Mouse (Mus musculus) bone marrow, adult 2 months (tissue): Measurements from ENCODE around the gene Cers3. TPM values are rescaled to one million over a fixed set of nuclear protein-coding genes. Genes with fewer than 3 reads are reported as not detected.

Experiments used
- H3K27ac ChIP-seq: fragments of 200-500 bp; 2 replicates; pipeline ENCODE4 v1.5.1; 2012; ENCODE audit warnings: low read depth, mild to moderate bottlenecking, control low read depth, inconsistent platforms, low read length; ENCODE audit not compliant: control insufficient read depth, poor library complexity, insufficient read depth
- H3K4me1 ChIP-seq: fragments of 200-500 bp; 2 replicates; pipeline ENCODE4 v1.6.1; 2011; ENCODE audit warnings: low read length; ENCODE audit not compliant: control insufficient read depth, insufficient read depth
- H3K4me3 ChIP-seq: fragments of 200-500 bp; replicated peaks from 2 replicates; pipeline ENCODE3; 2011; ENCODE audit warnings: mild to moderate bottlenecking, low read depth, low read length, control low read depth; ENCODE audit not compliant: control insufficient read depth
- CTCF ChIP-seq: fragments of 200-500 bp; IDR thresholded peaks from 2 replicates; pipeline ENCODE4 v1.5.1; 2011; ENCODE audit warnings: low read length, control low read depth; ENCODE audit not compliant: control insufficient read depth, insufficient read depth
- POLR2A ChIP-seq: fragments of 200-500 bp; IDR thresholded peaks from 2 replicates; pipeline ENCODE4 v1.6.1; 2011; ENCODE audit warnings: low read depth, mild to moderate bottlenecking, control low read depth, low read length, borderline replicate concordance; ENCODE audit not compliant: control insufficient read depth
- WGBS: fragments of 180-500 bp; shearing (Covaris S2); methylation state at CpG from one replicate; pipeline ENCODE4 v1.1.7; 2018; 5-methylcytosine and 5-hydroxymethylcytosine counted together
- polyA plus RNA-seq: library from polyadenylated mRNA; stranded (reverse); fragments of >200 nt; gene quantifications from 2 replicates; pipeline ENCODE4 v1.2.4, GENCODE M21; 2011; ENCODE audit warnings: low replicate concordance; ENCODE audit not compliant: missing spikeins, insufficient read depth, insufficient read length

The Cers3 gene
- polyA plus RNA-seq, 1 experiment = 0.97 TPM

GRCm38 (mm10) chr7:66831295-66831694 lies 88.0 kb downstream of the Cers3 start:
- no peak overlapping the region for H3K27ac ChIP-seq
- WGBS = 81% methylated on average over 5 of the region's 5 CpGs
- no peaks in the 10 kb centered on the region for H3K4me1 ChIP-seq
- TF ChIP-seq CTCF (no peak), POLR2A (no peak)
- H3K4me3 ChIP-seq = no peak overlapping the region

GRCm38 (mm10) chr7:66839463-66840007 lies 96.2 kb downstream of the Cers3 start, which contains the start of gene Adamts17:
TSS of gene Adamts17 (plus strand) at chr7:66839735.
- WGBS = under 1% methylated on average over 30 of the region's 30 CpGs
- Histone ChIP-seq H3K4me3 (peak within 1 kb of the TSS; percentile 57), H3K4me1 (no peaks in the 10 kb centered on the region), H3K27ac (no peak within 1 kb of the TSS; the same call in 1 of the 2 replicates)
- TF ChIP-seq CTCF (peak; percentile 88), POLR2A (no peak)

- TF ChIP-seq POLR2A = no peak; the same call in 1 of the 2 replicates
- TF ChIP-seq CTCF = no peak
- H3K4me3 ChIP-seq = peak overlapping the region; percentile 57
- no peaks in the 10 kb centered on the region for H3K4me1 ChIP-seq
- H3K27ac ChIP-seq = no peak overlapping the region; the same call in 1 of the 2 replicates
- WGBS = under 1% methylated on average over 72 of the region's 76 CpGs
Observed at GRCm38 (mm10) chr7:66840008-66840719, 96.9 kb downstream of the Cers3 start.

- no peak overlapping the region for H3K27ac ChIP-seq
Observed at GRCm38 (mm10) chr7:66841165-66841564, 97.9 kb downstream of the Cers3 start.

GRCm38 (mm10) chr7:66842021-66842420 lies 98.7 kb downstream of the Cers3 start:
- no peak overlapping the region for H3K4me3 ChIP-seq
- TF ChIP-seq CTCF (peak; percentile 25; the same call in 1 of the 2 replicates), POLR2A (no peak)
- H3K4me1 ChIP-seq = no peaks in the 10 kb centered on the region
- 55% methylated on average over 10 of the region's 10 CpGs for WGBS
- no peak overlapping the region for H3K27ac ChIP-seq

More at GRCm38 (mm10) chr7:66841165-66841564, 97.9 kb downstream of the Cers3 start:
- H3K4me1 ChIP-seq = no peaks in the 10 kb centered on the region
- H3K4me3 ChIP-seq = no peak overlapping the region
- TF ChIP-seq CTCF (no peak), POLR2A (no peak)
- WGBS = 70% methylated on average over 7 of the region's 7 CpGs

- Histone ChIP-seq H3K27ac (no peak overlapping the region), H3K4me1 (no peaks in the 10 kb centered on the region), H3K4me3 (no peak overlapping the region)
- TF ChIP-seq CTCF (no peak), POLR2A (no peak)
- WGBS = 72% methylated on average over 2 of the region's 2 CpGs
Observed at GRCm38 (mm10) chr7:66843846-66844245, 100.5 kb downstream of the Cers3 start.

- 78% methylated on average over 6 of the region's 6 CpGs for WGBS
Observed at GRCm38 (mm10) chr7:66846582-66846981, 103.3 kb downstream of the Cers3 start.

GRCm38 (mm10) chr7:66847299-66847698 lies 104.0 kb downstream of the Cers3 start:
- no peak overlapping the region for H3K4me3 ChIP-seq
- no peak overlapping the region for H3K27ac ChIP-seq
- H3K4me1 ChIP-seq = no peaks in the 10 kb centered on the region
- TF ChIP-seq POLR2A (no peak), CTCF (no peak)
- 84% methylated on average over 9 of the region's 9 CpGs for WGBS

More at GRCm38 (mm10) chr7:66846582-66846981, 103.3 kb downstream of the Cers3 start:
- Histone ChIP-seq H3K27ac (no peak overlapping the region), H3K4me1 (no peaks in the 10 kb centered on the region), H3K4me3 (no peak overlapping the region)
- TF ChIP-seq CTCF = no peak
- no peak for TF ChIP-seq POLR2A
